Mouse (Mus musculus) neural tube, embryonic 13.5 days (tissue): ENCODE data around the gene Phf12. TPM values are rescaled to one million over a fixed set of nuclear protein-coding genes. Genes with fewer than 3 reads are reported as not detected.

Experiments used
- ATAC-seq: fragments of 200-750 bp; cut with Nextera tagmentation; 2 replicates; pipeline ENCODE4 v1.8.0; 2017; ENCODE audit warnings: low read depth, mild to moderate bottlenecking, moderate TSS enrichment, moderate library complexity
- H3K27ac ChIP-seq: fragments of 300-500 bp; sonication (generic); replicated peaks from 2 replicates; pipeline ENCODE4 v1.5.1; 2015; ENCODE audit warnings: moderate library complexity, mild to moderate bottlenecking, inconsistent platforms
- H3K27me3 ChIP-seq: fragments of 300-500 bp; sonication (generic); 2 replicates; pipeline ENCODE4 v1.6.1; 2015; ENCODE audit warnings: mild to moderate bottlenecking, inconsistent platforms
- H3K36me3 ChIP-seq: fragments of 300-500 bp; sonication (generic); 2 replicates; pipeline ENCODE4 v1.6.1; 2015; ENCODE audit warnings: mild to moderate bottlenecking, inconsistent platforms
- H3K4me1 ChIP-seq: fragments of 300-500 bp; sonication (generic); replicated peaks from 2 replicates; pipeline ENCODE4 v1.6.1; 2015; ENCODE audit warnings: inconsistent platforms
- H3K4me2 ChIP-seq: fragments of 300-500 bp; sonication (generic); 2 replicates; pipeline ENCODE4 v1.6.1; 2015; ENCODE audit warnings: inconsistent platforms, mild to moderate bottlenecking, moderate library complexity
- H3K4me3 ChIP-seq: fragments of 300-500 bp; sonication (generic); 2 replicates; pipeline ENCODE4 v1.5.1; 2015; ENCODE audit warnings: mild to moderate bottlenecking, inconsistent platforms
- H3K9ac ChIP-seq: fragments of 300-500 bp; sonication (generic); 2 replicates; pipeline ENCODE4 v1.6.1; 2015; ENCODE audit warnings: moderate library complexity, mild to moderate bottlenecking, inconsistent platforms
- H3K9me3 ChIP-seq: fragments of 300-500 bp; sonication (generic); 2 replicates; pipeline ENCODE4 v1.6.1; 2016; ENCODE audit warnings: inconsistent platforms
- WGBS: fragments of 180-500 bp; shearing (Covaris S2); methylation state at CpG from one replicate; pipeline ENCODE4 v1.1.7; 2015; 5-methylcytosine and 5-hydroxymethylcytosine counted together
- polyA plus RNA-seq: library from polyadenylated mRNA; unstranded; fragments of >200 nt; fragmentation: Nextera tagmentation; extraction: Ambion mirVana; gene quantifications from 2 replicates; pipeline ENCODE4 v1.2.1, GENCODE M21; 2015

Phf12 gene
- polyA plus RNA-seq, 1 experiment from 2014 or later = 15.6 TPM

DNA sequence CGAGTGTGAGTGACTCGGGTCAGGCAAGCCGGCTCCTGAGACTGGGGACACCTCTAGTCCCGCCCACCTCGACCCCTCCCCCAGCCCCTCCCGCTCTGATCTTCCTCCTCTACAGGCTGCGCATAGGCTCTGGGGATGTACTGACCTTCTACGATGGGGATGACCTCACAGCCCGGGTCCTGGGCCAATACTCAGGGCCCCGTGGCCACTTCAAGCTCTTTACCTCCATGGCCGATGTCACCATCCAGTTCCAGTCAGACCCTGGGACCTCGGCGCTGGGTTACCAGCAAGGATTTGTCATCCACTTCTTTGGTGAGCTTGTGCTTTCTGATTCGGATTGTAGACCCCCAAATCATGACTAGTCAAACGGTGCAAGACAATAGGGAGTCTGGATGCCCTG, 8.2 kb upstream of the Phf12 start:
- ATAC-seq = no peak
- H3K4me3 ChIP-seq = no peak overlapping the region
- WGBS = 44% methylated on average over 15 of the region's 15 CpGs
- H3K9ac ChIP-seq = no peak overlapping the region
- H3K36me3 ChIP-seq = peaks cover 52% of the 10 kb centered on the region
- H3K4me2 ChIP-seq = no peak overlapping the region
- H3K9me3 ChIP-seq = no peaks in the 10 kb centered on the region
- no peaks in the 10 kb centered on the region for H3K4me1 ChIP-seq
- no peak overlapping the region for H3K27ac ChIP-seq
- peaks cover 89% of the 10 kb centered on the region for H3K27me3 ChIP-seq

DNA sequence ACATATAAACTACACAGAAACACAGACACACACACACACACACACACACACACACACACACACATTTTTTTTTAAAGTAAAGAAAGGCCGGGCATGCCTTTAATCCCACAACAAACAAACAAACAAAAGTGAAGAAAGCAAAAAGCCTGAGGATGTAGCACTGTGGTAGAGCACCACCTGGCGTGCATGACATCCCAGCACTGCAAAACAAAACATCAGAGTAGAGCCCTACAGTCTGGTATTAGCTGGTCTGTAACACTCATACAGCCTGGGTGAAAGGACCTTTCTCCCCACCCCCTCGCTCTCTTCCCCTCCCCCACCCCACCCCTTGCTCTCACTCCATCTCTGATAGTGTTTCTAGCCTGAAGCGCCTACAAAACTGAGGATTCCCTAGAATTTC, 6.7 kb upstream of the Phf12 start:
- H3K27me3 ChIP-seq = peaks cover 73% of the 10 kb centered on the region

DNA sequence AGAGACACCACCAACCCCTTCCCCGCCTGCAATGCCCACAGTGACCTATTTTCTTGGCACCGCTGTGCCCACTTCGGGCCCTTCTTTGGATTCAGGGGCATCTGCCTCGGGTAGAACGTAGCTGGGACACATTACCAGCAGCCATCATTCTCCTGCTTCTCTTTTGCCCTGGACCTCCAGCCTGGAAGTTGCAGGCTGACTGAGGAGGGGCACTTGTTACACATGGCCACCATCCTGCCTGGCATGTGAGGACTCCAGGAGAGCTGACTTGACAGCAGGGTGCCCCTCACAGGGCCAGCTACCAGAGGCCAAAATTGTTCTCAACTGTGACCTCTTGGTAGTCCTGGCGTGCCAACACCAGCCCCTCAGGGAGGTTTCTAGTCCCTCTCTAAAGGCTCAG, 4.4 kb upstream of the Phf12 start:
- 86% methylated on average over 6 of the region's 6 CpGs for WGBS
- no peak for ATAC-seq
- H3K9me3 ChIP-seq = no peaks in the 10 kb centered on the region
- no peak overlapping the region for H3K9ac ChIP-seq
- H3K4me2 ChIP-seq = no peak overlapping the region
- H3K27ac ChIP-seq = no peak overlapping the region
- peaks cover 12% of the 10 kb centered on the region for H3K4me1 ChIP-seq
- peaks cover 54% of the 10 kb centered on the region for H3K27me3 ChIP-seq
- peaks cover 38% of the 10 kb centered on the region for H3K36me3 ChIP-seq
- H3K4me3 ChIP-seq = no peak overlapping the region

More for the DNA sequence above, 6.7 kb upstream of the Phf12 start:
- ATAC-seq = no peak
- no peak overlapping the region for H3K9ac ChIP-seq
- H3K9me3 ChIP-seq = no peaks in the 10 kb centered on the region
- no peak overlapping the region for H3K27ac ChIP-seq
- H3K4me1 ChIP-seq = peaks cover 6% of the 10 kb centered on the region
- H3K4me2 ChIP-seq = no peak overlapping the region
- WGBS = 41% methylated on average over 4 of the region's 4 CpGs
- H3K4me3 ChIP-seq = no peak overlapping the region
- peaks cover 43% of the 10 kb centered on the region for H3K36me3 ChIP-seq

DNA sequence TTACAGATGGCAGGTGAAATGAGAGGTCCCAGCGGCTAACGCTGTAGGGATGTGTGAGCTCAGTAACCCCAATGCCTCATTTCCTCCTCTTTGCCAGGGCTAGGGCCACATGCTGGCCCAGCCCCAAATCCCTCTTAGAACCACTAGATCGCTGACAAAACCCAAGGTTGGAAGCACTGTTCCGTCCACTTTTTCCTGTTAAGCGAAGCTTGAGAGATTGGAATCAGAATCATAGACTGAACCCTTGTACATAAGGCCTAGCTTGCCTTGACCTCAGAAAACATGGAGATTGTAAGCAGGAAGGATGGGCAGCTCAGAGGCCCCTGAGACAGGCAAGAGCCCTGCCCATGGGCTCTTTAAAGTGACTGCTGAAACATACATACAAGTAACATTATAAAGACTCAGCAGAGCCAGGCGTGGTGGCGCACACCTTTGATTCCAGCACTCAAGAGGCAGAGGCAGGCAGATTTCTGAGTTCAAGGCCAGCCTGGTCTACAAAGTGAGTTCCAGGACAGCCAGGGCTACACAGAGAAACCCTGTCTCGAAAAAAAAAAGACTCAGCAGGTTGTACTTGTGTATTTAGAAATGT, 3.2 kb upstream of the Phf12 start:
- Histone ChIP-seq H3K27ac (no peak overlapping the region), H3K9ac (no peak overlapping the region), H3K4me2 (no peak overlapping the region), H3K4me3 (no peak overlapping the region), H3K9me3 (no peaks in the 10 kb centered on the region), H3K4me1 (peaks cover 12% of the 10 kb centered on the region), H3K36me3 (peaks cover 32% of the 10 kb centered on the region), H3K27me3 (peaks cover 42% of the 10 kb centered on the region)
- ATAC-seq = no peak
- 83% methylated on average over 8 of the region's 8 CpGs for WGBS

DNA sequence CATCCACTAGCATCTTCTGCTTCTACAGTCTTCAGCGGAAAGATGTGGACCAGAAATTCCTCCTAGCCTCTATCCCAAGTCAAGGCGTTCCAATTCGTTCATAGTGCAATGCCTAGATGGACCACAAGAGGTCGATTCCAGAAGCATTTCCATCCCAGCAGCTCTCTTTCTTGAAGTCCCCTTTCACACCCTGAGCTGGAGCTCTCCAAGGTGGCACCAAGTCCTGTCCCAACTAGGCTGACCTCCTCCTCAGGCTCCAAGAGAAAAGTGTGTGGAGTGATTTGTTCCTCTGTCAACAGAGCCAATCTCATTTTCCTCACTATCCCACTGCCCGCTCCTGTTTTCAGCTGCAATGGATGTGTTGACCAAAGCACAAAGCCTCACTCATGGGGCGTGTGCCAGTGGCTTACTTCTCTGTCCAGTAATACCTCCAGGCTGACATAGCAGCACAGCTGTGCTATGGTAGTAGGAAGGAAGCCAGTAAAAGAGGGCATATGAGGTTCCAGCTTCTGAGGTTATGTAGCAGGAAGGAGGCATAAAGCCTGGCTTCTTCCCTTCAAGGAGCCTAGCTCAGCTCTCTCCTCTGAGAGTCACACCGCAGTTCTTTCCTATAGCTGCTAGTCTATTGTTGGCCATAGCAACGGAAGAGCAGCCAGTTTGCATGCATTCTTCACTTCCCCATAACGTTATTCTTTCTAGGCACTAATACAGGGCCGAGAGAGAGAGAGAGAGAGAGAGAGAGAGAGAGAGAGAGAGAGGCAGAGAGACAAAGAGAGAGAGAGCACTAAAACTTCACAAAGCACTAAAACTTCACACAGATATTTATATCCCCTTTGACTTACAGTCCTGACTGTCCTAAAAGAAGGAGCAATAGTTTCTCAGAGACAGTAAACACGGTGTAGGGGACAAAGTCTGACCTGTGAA, 2.0 kb upstream of the Phf12 start:
- H3K9me3 ChIP-seq = no peaks in the 10 kb centered on the region
- no peak for ATAC-seq
- H3K4me2 ChIP-seq = peak overlapping the region; percentile 95; the same call in 1 of the 2 replicates
- no peak overlapping the region for H3K9ac ChIP-seq
- peaks cover 20% of the 10 kb centered on the region for H3K4me1 ChIP-seq
- WGBS = 33% methylated on average over 11 of the region's 11 CpGs
- peaks cover 30% of the 10 kb centered on the region for H3K27me3 ChIP-seq
- H3K36me3 ChIP-seq = peaks cover 27% of the 10 kb centered on the region
- H3K27ac ChIP-seq = no peak overlapping the region; the same call in 1 of the 2 replicates
- H3K4me3 ChIP-seq = no peak overlapping the region

GRCm38 (mm10) chr11:77981609-77982440, 729 bp upstream of the Phf12 start:
- under 1% methylated on average over 29 of the region's 29 CpGs for WGBS
- peak overlapping the region; percentile 63 for H3K9ac ChIP-seq
- peaks cover 33% of the 10 kb centered on the region for H3K4me1 ChIP-seq
- H3K4me3 ChIP-seq = peak overlapping the region; percentile 99
- no peaks in the 10 kb centered on the region for H3K9me3 ChIP-seq
- H3K27me3 ChIP-seq = peaks cover 18% of the 10 kb centered on the region
- H3K36me3 ChIP-seq = peaks cover 25% of the 10 kb centered on the region
- peak overlapping the region; percentile 95 for H3K4me2 ChIP-seq
- peak overlapping the region; percentile 96 for H3K27ac ChIP-seq
- peak; percentile 93 for ATAC-seq

- 0% methylated on average over 29 of the region's 32 CpGs for WGBS
- no peaks in the 10 kb centered on the region for H3K9me3 ChIP-seq
- H3K9ac ChIP-seq = peak overlapping the region; percentile 97
- H3K4me2 ChIP-seq = peak overlapping the region; percentile 95
- peaks cover 33% of the 10 kb centered on the region for H3K4me1 ChIP-seq
- peaks cover 3% of the 10 kb centered on the region; the same call in 1 of the 2 replicates for H3K27me3 ChIP-seq
- peaks cover 20% of the 10 kb centered on the region for H3K36me3 ChIP-seq
- H3K4me3 ChIP-seq = peak overlapping the region; percentile 99
- H3K27ac ChIP-seq = peak overlapping the region; percentile 96
- ATAC-seq = no peak
Measured at GRCm38 (mm10) chr11:77983191-77983936, 810 bp downstream of the Phf12 start.

DNA sequence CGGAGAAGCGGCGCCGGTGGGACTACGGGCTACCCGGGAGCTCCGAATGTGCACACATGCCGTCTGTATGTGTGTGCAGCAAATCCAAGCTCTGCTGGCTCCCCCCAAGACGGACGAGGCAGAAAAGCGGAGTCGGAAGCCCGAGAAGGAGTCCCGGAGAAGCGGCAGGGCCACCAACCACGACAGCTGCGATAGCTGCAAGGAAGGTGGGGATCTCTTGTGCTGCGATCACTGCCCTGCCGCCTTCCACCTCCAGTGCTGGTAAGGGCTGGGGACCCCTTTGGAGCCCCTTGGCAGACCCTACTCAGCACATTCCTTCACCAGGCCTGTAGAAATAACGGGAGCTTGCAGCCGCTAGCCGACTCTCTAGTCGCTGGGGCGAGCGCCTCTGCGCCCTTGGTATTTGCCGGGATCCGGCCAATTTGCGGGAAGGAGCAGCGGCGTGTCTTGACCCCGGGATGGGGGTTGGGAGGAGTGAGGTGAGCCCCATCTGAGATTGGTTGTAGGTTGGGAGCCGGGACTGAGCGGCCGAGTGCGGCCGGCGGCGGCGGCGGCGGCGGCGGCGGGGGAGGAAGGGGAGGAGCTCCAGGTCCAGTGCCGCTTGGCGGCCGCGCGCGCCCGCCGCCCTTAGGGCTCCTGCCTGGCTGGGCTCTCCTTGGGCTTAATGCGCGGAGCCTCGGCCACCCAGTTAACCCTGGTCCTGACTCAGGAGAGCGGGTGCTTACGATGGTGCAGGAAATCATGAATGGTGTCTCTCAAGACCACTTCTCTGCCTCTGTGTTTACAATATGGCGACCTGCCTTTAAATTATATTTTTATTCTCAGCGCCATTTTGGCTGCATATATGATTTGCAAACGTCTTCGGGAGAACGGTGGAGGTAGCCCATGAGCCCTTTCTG, 1.6 kb downstream of the Phf12 start:
- peaks cover 33% of the 10 kb centered on the region for H3K4me1 ChIP-seq
- ATAC-seq = no peak
- H3K4me2 ChIP-seq = peak overlapping the region; percentile 95
- H3K27me3 ChIP-seq = no peaks in the 10 kb centered on the region
- peak overlapping the region; percentile 97 for H3K9ac ChIP-seq
- under 1% methylated on average over 60 of the region's 63 CpGs for WGBS
- H3K27ac ChIP-seq = peak overlapping the region; percentile 96
- peaks cover 23% of the 10 kb centered on the region for H3K36me3 ChIP-seq
- H3K4me3 ChIP-seq = peak overlapping the region; percentile 99
- no peaks in the 10 kb centered on the region for H3K9me3 ChIP-seq

DNA sequence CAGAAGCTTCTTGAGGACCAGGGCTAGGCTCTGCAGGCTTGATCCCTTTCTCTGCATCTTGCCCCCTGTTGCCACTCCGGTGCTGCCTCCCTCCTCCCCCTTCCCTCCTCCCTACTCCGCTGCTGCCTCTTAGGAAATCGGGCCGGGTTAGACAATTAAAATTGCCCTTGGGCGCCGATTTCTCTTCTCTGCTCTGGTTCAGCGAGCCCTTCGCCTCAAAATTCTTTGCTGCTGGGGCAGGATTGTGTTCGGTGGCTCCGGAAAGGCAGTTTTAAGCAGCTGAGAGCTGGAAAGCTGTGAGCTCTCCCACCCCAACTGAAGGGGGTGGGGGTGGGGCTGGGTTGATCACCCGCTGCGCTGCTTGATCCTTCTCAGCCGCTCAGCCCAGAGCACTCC, 2.3 kb downstream of the Phf12 start:
- Histone ChIP-seq H3K9ac (peak overlapping the region; percentile 97), H3K27me3 (no peaks in the 10 kb centered on the region), H3K4me2 (peak overlapping the region; percentile 95), H3K27ac (peak overlapping the region; percentile 96), H3K9me3 (no peaks in the 10 kb centered on the region), H3K36me3 (peaks cover 28% of the 10 kb centered on the region), H3K4me1 (peaks cover 33% of the 10 kb centered on the region), H3K4me3 (peak overlapping the region; percentile 99)
- no peak for ATAC-seq
- under 1% methylated on average over 13 of the region's 13 CpGs for WGBS

GRCm38 (mm10) chr11:77985541-77986065, 3.0 kb downstream of the Phf12 start:
- no peaks in the 10 kb centered on the region for H3K9me3 ChIP-seq
- no peaks in the 10 kb centered on the region for H3K27me3 ChIP-seq
- peak overlapping the region; percentile 97 for H3K9ac ChIP-seq
- no peak for ATAC-seq
- peaks cover 30% of the 10 kb centered on the region for H3K4me1 ChIP-seq
- peaks cover 31% of the 10 kb centered on the region for H3K36me3 ChIP-seq
- H3K4me3 ChIP-seq = peak overlapping the region; percentile 99
- WGBS = 90% methylated on average over 3 of the region's 3 CpGs
- peak overlapping the region; percentile 95 for H3K4me2 ChIP-seq
- peak overlapping the region; percentile 96 for H3K27ac ChIP-seq
